Mouse (Mus musculus): Measurements from ENCODE around the gene Chd6.

GRCm38 (mm10) chr2:161065594-161065993 lies 43.3 kb downstream of the Chd6 start:
- no peak for TF ChIP-seq CTCF (conservative IDR thresholded peaks at IDR 0.05; ENCODE audit: low read length)
- no peak for TF ChIP-seq POU5F1 (IDR thresholded peaks at IDR 0.05; ENCODE audit: borderline replicate concordance, low read length)
